Mouse (Mus musculus) bone marrow macrophage, adult 2 months (primary cell): Measurements from ENCODE around the gene Actr1a.

Experiments used
- CTCF ChIP-seq: IDR thresholded peaks from 2 replicates; pipeline ENCODE4 v1.5.1; 2012; ENCODE audit warnings: low read depth, mild to moderate bottlenecking, low read length, moderate library complexity
- POLR2A ChIP-seq: IDR thresholded peaks from 2 replicates; pipeline ENCODE4 v1.6.1; 2012; ENCODE audit warnings: mild to moderate bottlenecking, low read depth, low read length, borderline replicate concordance

DNA sequence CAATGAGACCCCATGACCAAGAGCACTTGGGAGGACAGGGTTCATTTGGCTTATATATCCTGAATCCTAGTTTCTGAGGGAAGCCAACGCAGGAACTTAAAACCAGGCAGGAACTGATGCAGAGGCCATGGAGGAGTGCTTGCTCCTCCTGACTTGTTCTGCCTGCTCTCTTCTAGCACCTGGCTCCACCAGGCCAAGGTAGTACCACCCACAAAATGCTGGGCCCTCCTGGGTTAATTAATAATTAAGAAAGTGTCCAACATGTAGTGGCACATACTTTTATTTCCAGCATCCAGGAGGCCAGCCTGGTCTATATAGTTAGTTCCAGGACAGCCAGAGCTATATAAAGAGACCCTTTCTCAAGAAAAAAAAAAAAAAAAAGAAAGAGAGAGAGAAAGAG is 8.5 kb upstream of the Actr1a start:
- no peak for TF ChIP-seq POLR2A
- no peak for TF ChIP-seq CTCF
